Mouse (Mus musculus) cerebellum, postnatal 25 days (tissue): ENCODE data around the gene Ankrd26.
"Not testable (repeated sequence)": the region's sequence is repeated elsewhere in the genome, so short reads cannot be mapped to it uniquely, and the experiment has no call there.

Experiments
- DNase-seq, 2 experiments: peaks; one replicate each; pipeline ENCODE4 v3.0.0; 2021; ENCODE audit warnings: mixed read lengths in 2 of 2

The Ankrd26 gene

GRCm38 (mm10) chr6:118561745-118562609 lies at the start of gene Ankrd26:
Gene Ankrd26 (minus strand): TSS chr6:118562226.
- peak; percentile 96 to 97 for DNase-seq

GRCm38 (mm10) chr6:118608906-118609305 lies 46.9 kb upstream of the Ankrd26 start:
- DNase-seq, result peak in 1 of 2 experiments; percentile 29

- DNase-seq, result peak; percentile 50 to 67
Observed at GRCm38 (mm10) chr6:118605974-118606373, 43.9 kb upstream of the Ankrd26 start.

DNA sequence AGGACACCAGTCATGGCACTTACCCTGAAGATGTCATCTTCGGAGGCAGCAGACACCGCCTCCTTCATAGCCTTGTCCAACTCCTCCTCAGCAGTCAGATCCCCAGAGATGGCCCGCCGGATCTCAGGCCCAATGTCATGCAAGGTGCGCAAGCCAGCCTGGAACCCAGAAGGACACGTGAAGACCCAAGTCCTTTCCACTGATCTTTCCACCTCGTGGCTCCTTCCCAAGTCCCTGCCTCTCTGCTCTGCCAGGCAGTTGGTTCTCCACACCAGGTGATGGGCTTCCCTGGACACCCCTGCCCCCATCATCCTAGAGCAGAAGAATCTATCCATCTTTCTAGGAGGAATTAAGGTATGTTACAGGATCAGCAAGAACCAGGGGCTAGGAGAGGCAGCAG lies 41.8 kb upstream of the Ankrd26 start:
- no peak for DNase-seq

- peak; percentile 53 to 63 for DNase-seq
Observed at GRCm38 (mm10) chr6:118595681-118596055, 33.6 kb upstream of the Ankrd26 start.

GRCm38 (mm10) chr6:118594833-118595680 lies 33.0 kb upstream of the Ankrd26 start:
- peak; percentile 60 to 73 for DNase-seq

- no peak for DNase-seq
Observed at GRCm38 (mm10) chr6:118594070-118594469, 32.0 kb upstream of the Ankrd26 start.

DNA sequence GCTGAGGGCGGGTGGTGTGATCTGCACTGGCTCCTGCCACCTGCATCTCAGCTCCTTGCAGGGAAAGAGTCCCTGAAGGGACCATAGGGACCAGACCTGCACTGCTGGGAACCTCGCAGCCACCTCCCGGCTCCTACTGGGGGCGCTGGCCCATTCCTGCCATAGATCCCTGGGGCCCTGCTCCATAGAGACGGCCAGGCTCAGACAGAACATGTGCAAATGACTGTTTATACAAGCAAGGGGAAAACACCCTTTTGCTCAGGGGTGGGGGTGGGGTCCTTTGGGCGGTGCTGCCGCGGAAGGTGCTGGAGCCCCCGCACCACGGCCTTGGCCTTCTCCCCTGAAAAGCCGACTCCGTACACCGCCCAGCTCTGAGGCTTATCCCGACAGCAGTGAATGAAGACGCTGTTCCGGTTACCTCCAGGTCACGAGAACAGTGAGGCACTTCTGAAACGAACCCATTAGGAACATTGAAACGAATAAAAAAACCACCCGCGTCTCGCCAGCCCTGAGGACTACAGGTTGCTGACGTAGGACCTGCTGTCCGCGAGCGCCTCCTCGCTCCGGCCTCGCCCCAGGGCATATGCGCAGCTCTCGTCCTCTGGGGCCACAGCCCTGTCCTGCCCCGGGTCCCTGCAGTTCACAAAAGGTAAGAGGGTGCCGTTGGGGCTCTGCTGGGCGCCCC lies 31.5 kb upstream of the Ankrd26 start:
- peak in 1 of 2 experiments; percentile 34 for DNase-seq

GRCm38 (mm10) chr6:118592662-118593376 lies 30.8 kb upstream of the Ankrd26 start:
- DNase-seq, result no peak

GRCm38 (mm10) chr6:118578741-118579140 lies 16.7 kb upstream of the Ankrd26 start:
- not testable (repeated sequence) for DNase-seq

DNA sequence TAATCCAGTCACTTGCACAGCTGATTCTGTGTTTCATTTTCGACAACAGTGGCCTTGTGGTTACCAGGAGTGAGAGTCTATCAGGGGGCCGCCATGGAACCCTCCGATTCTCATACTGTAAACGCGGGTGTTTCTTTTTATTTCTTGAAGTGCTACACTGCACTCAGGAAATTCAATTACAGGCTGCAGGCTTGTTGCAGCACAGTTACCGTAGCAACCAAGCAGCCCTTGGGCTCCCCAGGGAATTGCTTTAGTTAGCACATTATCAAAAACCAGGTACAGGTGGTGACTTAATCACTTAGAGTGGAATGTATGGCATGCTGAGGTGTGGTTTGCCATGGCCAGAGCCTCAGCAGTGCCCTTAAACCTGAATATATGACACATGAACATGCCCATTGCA lies 12.3 kb upstream of the Ankrd26 start:
- DNase-seq, result no peak

DNA sequence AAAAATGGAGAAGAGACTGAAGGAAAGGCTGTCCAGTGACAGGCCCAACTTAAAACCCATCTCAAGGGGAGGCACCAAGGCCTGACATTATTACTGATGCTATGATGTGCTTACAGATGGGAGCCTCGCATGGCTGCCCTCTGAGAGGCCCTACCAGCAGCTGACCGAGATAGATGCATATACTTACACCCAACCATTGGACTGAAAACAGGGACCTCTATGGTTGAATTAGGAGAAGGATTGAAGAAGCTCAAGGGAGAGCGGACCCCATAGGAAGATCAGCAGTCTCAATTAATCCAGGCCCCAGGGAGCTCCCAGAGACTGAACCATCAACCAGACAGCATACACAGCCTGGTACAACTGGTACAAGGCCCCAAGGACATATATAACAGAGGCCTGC lies 5.8 kb upstream of the Ankrd26 start:
- no peak for DNase-seq

DNA sequence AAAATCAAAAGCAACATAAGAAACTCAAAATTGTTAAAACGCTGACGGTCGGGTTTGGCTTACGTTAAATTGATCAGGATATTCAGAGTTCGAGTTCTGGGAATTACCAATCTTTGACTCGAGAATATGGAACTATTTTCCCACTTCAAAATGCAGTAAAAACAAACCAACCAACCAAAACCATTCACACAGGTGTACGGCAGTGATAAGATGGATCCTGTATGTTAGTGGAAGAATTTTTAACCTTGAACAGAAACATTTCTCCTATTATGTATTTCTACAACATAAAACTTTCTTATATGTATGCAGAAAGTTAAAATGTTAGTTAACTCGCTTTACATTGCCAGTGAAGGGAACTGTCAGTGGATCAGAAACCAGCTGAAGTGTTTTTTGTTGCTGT lies 801 bp downstream of the Ankrd26 start:
- no peak for DNase-seq

DNA sequence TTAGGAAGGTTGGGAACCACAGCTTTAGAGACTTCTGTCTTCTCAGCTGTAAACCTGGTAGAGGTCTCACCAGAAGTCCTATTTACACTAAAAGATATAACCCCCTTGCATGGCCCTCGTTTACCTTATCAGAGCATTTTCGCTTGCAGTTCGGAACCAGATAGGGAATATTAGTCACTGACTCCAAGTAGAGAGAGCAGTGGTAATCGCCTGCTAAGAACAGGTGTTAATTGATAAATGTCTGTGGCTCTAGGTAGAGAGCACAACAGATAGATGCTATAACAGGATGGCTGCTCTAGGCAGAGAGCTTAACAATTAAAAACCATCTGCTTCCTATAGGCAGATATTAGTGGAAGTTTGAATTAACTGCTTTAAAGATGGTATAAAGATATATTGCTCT lies 23.4 kb downstream of the Ankrd26 start:
- no peak for DNase-seq

DNA sequence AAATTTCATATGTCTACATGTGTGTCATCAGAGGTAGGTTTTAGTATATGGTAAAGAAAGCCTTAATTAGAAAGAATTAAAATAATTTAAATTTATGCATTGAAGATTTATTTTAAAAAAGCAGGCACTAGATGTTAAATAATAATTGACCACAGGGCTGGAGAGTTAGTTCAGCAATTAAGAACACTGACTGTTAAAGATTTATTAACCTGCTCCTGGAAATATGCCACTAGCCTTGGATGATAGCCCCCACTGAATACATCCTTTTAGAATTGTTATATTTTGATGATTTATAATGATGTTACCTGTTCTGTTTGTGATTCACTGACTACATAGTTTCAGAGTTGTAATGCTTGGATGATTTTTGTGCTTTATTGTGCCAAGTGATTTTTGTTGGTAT lies 24.8 kb downstream of the Ankrd26 start:
- not testable (repeated sequence) for DNase-seq

DNA sequence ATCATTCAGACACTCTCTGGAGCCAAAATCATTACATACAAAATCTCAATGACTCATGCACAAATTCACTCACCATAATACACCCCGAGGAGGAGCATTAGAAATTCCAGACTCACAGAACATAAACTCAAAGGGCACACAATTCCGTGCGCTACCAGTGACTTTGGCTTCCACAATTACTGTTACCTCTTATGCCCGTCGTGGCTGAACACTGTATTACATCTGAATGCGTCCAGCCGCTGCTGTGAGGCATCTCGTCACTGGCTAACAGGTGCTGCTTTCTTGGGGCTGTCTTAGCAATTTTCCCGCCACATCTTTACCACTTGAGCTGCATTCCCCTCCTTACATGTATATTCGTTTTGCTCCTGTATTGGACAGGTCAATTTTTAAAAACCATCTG lies 26.7 kb downstream of the Ankrd26 start:
- DNase-seq, result no peak

- no peak for DNase-seq
Observed at GRCm38 (mm10) chr6:118533381-118533780, 28.6 kb downstream of the Ankrd26 start.

DNA sequence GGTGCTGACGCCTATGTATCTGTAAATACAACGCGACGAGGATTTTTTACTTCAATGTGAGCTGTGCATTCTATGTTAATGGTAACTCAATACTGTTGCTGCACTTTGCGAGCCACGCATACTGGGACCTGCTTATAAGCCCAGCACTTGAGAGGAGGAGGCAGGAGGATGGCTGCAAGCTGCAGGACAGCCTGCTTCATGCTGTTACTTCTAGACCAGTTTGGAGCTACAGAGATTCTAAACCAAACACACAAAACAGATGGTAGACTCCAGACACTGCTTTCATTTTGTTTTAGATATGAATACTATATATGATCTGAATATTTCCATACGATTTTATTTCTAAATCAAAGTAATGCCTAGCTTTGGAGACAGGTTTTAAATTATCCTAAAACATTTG lies 41.4 kb downstream of the Ankrd26 start:
- no peak for DNase-seq

- DNase-seq, result no peak
Observed at GRCm38 (mm10) chr6:118513335-118514012, 48.6 kb downstream of the Ankrd26 start.

- DNase-seq, result no peak
Observed at GRCm38 (mm10) chr6:118499010-118499409, 63.0 kb downstream of the Ankrd26 start.

GRCm38 (mm10) chr6:118482125-118482524 lies 79.9 kb downstream of the Ankrd26 start:
- no peak for DNase-seq
